Mouse (Mus musculus) spleen, adult 2 months (tissue): Measurements from ENCODE around the gene Ddx49. TPM values are rescaled to one million over a fixed set of nuclear protein-coding genes. Genes with fewer than 3 reads are reported as not detected.
A peak's percentile ranks its signal among the peaks of the same experiment; 100 is the strongest.

Experiments
- DNase-seq, 2 experiments: peaks; one replicate each; pipeline versions ENCODE4 v3.0.0 to v3.0.0-alpha.2; 2012 to 2021; ENCODE audit warnings: low spot score in 2 of 2, low read depth in 1 of 2
- H3K27ac ChIP-seq: fragments of 200-500 bp; 2 replicates; pipeline ENCODE4 v1.5.1; 2012; ENCODE audit warnings: low read length, inconsistent platforms; ENCODE audit not compliant: insufficient read depth
- H3K27me3 ChIP-seq: fragments of 200-500 bp; 2 replicates; pipeline ENCODE4 v1.6.1; 2012; ENCODE audit warnings: mild to moderate bottlenecking, moderate library complexity, low read length, inconsistent platforms; ENCODE audit not compliant: control insufficient read depth, insufficient read depth
- H3K36me3 ChIP-seq: fragments of 200-500 bp; 2 replicates; pipeline ENCODE4 v1.6.1; 2012; ENCODE audit warnings: mild to moderate bottlenecking, low read length, inconsistent platforms; ENCODE audit not compliant: control insufficient read depth, insufficient read depth
- H3K4me1 ChIP-seq: fragments of 200-500 bp; 2 replicates; pipeline ENCODE4 v1.6.1; 2011; ENCODE audit warnings: inconsistent platforms; ENCODE audit not compliant: control insufficient read depth, insufficient read depth, insufficient read length
- H3K4me3 ChIP-seq: fragments of 200-500 bp; 2 replicates; pipeline ENCODE4 v1.5.1; 2011; ENCODE audit warnings: mild to moderate bottlenecking, inconsistent platforms; ENCODE audit not compliant: insufficient read depth, insufficient read length; ENCODE audit errors: extremely low read depth
- CTCF ChIP-seq: fragments of 200-500 bp; IDR thresholded peaks from 2 replicates; pipeline ENCODE4 v1.5.1; 2011; ENCODE audit warnings: mild to moderate bottlenecking, inconsistent platforms; ENCODE audit not compliant: insufficient read depth, insufficient read length, insufficient replicate concordance; ENCODE audit errors: extremely low read depth
- POLR2A ChIP-seq: fragments of 200-500 bp; IDR thresholded peaks from 2 replicates; pipeline ENCODE4 v1.6.1; 2011; ENCODE audit warnings: low read depth, low read length, inconsistent platforms
- WGBS: fragments of 180-500 bp; shearing (Covaris S2); methylation state at CpG from one replicate; pipeline ENCODE4 v1.1.7; 2018; 5-methylcytosine and 5-hydroxymethylcytosine counted together
- polyA plus RNA-seq: library from polyadenylated mRNA; depleted of rRNA; stranded (reverse); fragments of >200 nt; gene quantifications from 2 replicates; pipeline ENCODE4 v1.2.3, GENCODE M21; 2012

Gene Ddx49
- polyA plus RNA-seq, 1 experiment: 37.4 TPM

- 88% methylated on average over 5 of the region's 5 CpGs for WGBS
- H3K27me3 ChIP-seq: no peaks in the 10 kb centered on the region; the same call in 1 of the 2 replicates
Measured at GRCm38 (mm10) chr8:70317872-70318271, 15.6 kb upstream of the Ddx49 start.

GRCm38 (mm10) chr8:70316511-70317504 is 14.5 kb upstream of the Ddx49 start:
- 42% methylated on average over 15 of the region's 15 CpGs for WGBS
- no peak for TF ChIP-seq CTCF
- TF ChIP-seq POLR2A: no peak
- DNase-seq: no peak
- no peaks in the 10 kb centered on the region; the same call in 1 of the 2 replicates for H3K27me3 ChIP-seq
- H3K36me3 ChIP-seq: peaks cover 9% of the 10 kb centered on the region
- H3K4me3 ChIP-seq: no peak overlapping the region
- no peak overlapping the region for H3K27ac ChIP-seq
- H3K4me1 ChIP-seq: peaks cover 6% of the 10 kb centered on the region

More at GRCm38 (mm10) chr8:70317872-70318271, 15.6 kb upstream of the Ddx49 start:
- peaks cover 4% of the 10 kb centered on the region for H3K36me3 ChIP-seq
- no peak overlapping the region for H3K27ac ChIP-seq
- no peak for TF ChIP-seq CTCF
- no peak for DNase-seq
- no peak overlapping the region for H3K4me3 ChIP-seq
- H3K4me1 ChIP-seq: peaks cover 6% of the 10 kb centered on the region

- TF ChIP-seq POLR2A (no peak), CTCF (no peak)
- H3K36me3 ChIP-seq: peaks cover 15% of the 10 kb centered on the region
- H3K27me3 ChIP-seq: no peaks in the 10 kb centered on the region; the same call in 1 of the 2 replicates
- H3K27ac ChIP-seq: no peak within 1 kb of the TSS
- peak within 1 kb of the TSS; percentile 36; the same call in 1 of the 2 replicates for H3K4me3 ChIP-seq
- no peak for DNase-seq
- peaks cover 6% of the 10 kb centered on the region for H3K4me1 ChIP-seq
- 11% methylated on average over 66 of the region's 66 CpGs for WGBS
Measured at GRCm38 (mm10) chr8:70315624-70316510, 13.6 kb upstream of the Ddx49 start, which contains the start of gene Cers1. TSS of gene Cers1 (plus strand) at chr8:70315775.

GRCm38 (mm10) chr8:70313399-70313798 is 11.1 kb upstream of the Ddx49 start:
- H3K27ac ChIP-seq: no peak overlapping the region
- no peak for TF ChIP-seq POLR2A
- TF ChIP-seq CTCF: no peak
- peaks cover 6% of the 10 kb centered on the region for H3K4me1 ChIP-seq
- 77% methylated on average over 2 of the region's 2 CpGs for WGBS
- H3K27me3 ChIP-seq: no peaks in the 10 kb centered on the region; the same call in 1 of the 2 replicates
- peaks cover 24% of the 10 kb centered on the region for H3K36me3 ChIP-seq
- DNase-seq: no peak
- no peak overlapping the region for H3K4me3 ChIP-seq

GRCm38 (mm10) chr8:70309311-70309710 is 7.0 kb upstream of the Ddx49 start:
- H3K27me3 ChIP-seq: no peaks in the 10 kb centered on the region
- peaks cover 45% of the 10 kb centered on the region for H3K36me3 ChIP-seq
- no peak overlapping the region for H3K4me3 ChIP-seq
- H3K4me1 ChIP-seq: no peaks in the 10 kb centered on the region
- no peak for DNase-seq
- 44% methylated on average over 2 of the region's 2 CpGs for WGBS
- no peak overlapping the region for H3K27ac ChIP-seq
- TF ChIP-seq CTCF: peak; percentile 48; the same call in 1 of the 2 replicates
- TF ChIP-seq POLR2A: no peak

- TF ChIP-seq CTCF (no peak), POLR2A (no peak)
- H3K36me3 ChIP-seq: peaks cover 21% of the 10 kb centered on the region
- WGBS: 2% methylated on average over 16 of the region's 16 CpGs
Measured at GRCm38 (mm10) chr8:70302901-70303300, 612 bp upstream of the Ddx49 start.

More at GRCm38 (mm10) chr8:70302901-70303300, 612 bp upstream of the Ddx49 start:
- peaks cover 6% of the 10 kb centered on the region; the same call in 1 of the 2 replicates for H3K4me1 ChIP-seq
- H3K4me3 ChIP-seq: peak overlapping the region; percentile 82
- no peak for DNase-seq
- H3K27me3 ChIP-seq: no peaks in the 10 kb centered on the region
- H3K27ac ChIP-seq: peak overlapping the region; percentile 52
